Mouse (Mus musculus) embryo, embryonic 11.5 days (tissue): ENCODE results near the gene Zfp937.
"Not testable (repeated sequence)": the region's sequence is repeated elsewhere in the genome, so short reads cannot be mapped to it uniquely, and the experiment has no call there.

Experiments
- DNase-seq: peaks from one replicate; pipeline ENCODE4 v3.0.0-alpha.2; 2012; ENCODE audit warnings: low read depth, low spot score

Gene Zfp937

DNA sequence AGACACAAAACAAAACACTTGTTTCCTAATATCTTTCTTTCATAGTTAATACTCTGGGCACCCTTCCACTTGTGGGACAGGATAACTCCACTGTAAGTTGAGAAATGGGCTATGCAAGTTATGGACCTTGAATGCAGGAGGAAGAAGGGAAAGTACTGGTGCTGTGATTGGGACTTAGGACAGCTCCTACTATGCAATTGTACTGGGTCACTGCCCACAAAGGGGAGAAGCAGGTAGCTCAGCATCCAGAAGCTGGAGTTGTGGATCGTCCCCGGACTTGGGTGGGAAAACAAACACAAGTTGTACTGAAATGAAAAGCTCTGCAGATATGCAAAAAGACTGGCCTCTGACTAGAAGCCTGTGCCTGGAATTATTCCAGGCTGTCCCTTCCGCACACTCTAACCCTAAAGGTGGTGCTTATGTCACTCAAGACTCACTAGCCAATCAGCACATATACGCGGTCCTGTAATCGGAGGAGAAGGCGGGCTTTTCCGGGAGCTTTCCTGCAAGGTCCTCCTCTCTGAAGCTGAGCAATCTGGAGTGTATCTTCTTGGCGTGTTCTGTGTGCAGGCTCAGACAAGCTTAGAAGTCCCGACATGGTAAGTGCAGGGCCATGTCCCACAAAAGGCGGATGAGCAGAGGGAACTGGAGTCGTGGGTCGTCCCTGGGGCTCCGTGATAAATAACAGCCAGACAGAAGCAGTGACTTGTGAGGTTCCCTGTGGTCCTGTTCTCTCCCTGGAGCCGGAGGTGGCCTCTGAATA is at the start of gene Zfp937:
Gene Zfp937 (plus strand): TSS at position 474 of the 763 bp plus-strand sequence.
- DNase-seq = peak; percentile 24

DNA sequence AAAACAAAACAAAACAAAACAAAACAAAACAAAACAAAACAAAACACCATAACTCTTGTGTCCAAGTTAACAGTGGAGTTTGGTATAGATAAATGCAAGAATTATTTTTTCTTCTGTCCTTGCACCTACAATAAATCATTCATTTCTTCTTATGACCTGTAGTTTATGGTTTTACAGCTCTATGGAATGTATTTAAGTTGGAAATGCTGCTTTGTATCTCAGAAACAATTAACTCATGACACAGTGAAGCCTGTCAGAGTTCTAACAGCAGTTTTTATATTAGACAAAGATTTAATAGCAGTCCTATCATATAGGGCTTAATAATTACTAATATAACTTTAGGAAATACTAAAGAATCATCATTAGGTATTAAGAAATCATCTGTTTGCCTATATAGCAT is 44.0 kb upstream of the Zfp937 start:
- no peak for DNase-seq

DNA sequence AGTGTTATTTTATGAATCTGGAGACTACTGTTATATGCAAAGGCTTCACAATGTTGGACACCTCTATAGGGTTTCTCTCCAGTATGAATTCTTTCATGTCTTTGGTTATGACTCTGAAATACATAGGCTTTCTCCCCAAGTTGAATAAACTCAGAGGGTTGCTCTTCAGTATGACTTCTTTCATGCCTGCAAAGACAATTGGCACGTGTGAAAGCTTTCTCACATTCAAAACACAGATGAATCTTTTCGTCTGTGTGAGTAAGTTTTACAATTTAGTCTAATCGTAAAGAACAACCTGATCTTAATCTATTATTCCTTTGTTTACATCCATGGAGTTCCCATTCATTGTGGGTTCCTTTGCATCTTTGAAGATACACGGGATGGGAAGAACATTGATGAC is 38.3 kb upstream of the Zfp937 start, which contains the start of gene Gm10770:
Gene Gm10770 (minus strand): TSS at position 101 of the 400 bp plus-strand sequence.
- not testable (repeated sequence) for DNase-seq

DNA sequence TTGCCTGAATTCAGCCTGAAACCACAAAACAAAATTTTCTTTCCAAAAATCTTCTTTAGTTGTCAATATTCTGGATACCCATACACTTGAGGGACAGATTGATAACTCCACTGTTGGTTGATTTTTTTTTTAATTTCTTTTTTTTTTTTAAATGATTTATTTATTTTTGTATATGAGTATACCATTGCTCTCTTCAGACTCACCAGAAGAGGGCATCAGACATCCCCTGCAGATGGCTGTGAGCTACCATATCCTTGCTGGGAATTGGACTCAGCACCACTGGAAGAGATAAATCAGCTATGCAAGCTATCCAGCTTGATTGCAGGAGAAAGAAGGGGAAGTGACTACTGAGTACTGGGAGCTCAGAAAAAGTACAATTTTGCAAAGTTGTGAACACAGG is 36.8 kb upstream of the Zfp937 start:
- not testable (repeated sequence) for DNase-seq

DNA sequence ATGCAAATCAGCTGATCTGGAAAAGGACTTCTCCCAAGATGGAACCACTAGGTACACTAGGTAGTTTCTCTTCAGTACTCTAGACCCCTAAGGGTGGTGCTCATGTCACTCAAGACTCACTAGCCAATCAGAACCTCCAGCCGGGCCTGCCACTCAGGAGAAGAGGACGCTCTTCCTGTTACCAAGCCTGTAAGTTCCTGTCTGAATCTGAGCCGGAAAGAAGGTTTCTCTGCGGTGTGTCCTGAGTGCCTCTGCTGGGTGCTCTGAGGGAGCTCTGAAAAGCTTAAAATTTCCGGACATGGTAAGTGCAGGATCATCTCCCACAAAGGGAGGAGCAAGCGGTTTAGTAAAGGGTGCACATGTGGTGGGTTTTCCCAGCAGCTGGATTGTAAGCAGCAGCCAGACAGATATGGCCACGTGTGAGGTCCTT is 36.3 kb upstream of the Zfp937 start, which contains the start of gene Gm14139:
Gene Gm14139 (plus strand): TSS at position 186 of the 430 bp plus-strand sequence.
- not testable (repeated sequence) for DNase-seq

DNA sequence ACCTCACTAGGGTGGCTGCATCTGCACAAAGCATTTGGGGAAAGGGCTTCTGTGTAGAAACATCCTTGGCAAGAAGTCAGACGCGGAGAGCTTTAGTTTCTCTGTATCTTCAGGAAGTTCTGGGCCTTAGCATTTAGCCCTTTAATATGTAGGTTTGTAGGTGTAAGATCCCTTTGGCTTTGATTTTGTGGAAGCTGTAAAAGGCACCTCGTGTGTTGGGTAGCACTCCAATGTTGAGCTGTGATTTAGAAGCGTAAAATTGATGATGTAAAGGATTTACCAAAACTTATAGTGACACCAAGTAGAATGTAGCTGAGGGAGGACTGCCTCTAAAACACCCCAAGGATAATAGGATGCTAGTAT is 471 bp downstream of the Zfp937 start:
- DNase-seq = not testable (repeated sequence)

DNA sequence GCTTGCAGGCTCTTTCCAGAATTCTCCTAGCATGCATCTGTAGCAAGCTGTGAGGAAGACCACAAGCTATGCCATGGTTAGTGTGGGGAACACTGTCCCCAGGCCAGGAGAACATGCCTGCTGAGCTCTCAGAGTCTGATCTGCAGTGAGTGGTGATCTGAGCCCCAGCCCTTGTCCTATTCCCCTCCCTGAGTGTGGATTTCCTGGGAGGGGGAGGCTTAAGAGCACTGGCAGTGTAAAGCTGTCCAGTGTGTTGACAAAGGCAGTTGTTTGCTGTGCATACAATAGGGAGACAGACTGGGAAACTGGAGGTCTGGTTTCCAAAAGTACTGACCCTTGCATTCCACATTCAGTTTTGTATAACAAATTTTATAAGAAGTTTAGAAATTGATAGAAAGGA is 5.4 kb downstream of the Zfp937 start:
- not testable (repeated sequence) for DNase-seq

DNA sequence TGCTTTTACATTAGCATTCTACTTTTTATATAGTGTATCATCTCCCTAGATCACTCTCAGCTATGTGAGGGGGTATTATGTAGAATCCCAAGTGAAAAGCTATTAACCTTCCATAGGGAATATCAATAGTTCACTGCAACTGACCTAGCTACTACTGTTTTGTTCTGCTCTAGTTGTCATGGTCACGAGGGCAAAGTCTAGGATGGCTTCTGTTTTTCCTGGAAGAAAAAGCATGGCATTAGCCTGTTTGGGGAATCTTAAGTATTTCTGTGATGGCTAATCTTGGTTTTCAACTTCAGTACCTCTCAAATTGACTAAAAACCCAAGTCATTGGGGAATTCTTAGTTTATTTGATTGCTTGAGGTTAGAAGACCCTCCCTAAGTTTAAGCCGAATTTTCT is 25.3 kb downstream of the Zfp937 start:
- no peak for DNase-seq

DNA sequence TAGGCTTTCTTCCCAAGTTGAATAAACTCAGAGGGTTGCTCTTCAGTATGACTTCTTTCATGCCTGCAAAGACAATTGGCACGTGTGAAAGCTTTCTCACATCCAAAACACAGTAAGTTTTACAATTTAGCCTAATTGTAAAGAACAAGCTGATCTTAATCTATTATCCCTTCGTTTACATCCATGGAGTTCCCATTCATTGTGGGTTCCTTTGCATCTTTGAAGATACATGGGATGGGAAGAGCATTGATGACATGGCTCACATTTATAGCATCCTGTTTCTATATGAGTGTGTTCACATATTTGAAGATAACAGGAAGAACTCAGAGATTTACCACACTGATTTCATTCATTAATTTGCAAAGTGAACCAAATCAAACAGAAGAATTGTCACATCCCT is 37.6 kb downstream of the Zfp937 start, which contains the start of gene Gm21994:
Gene Gm21994 (minus strand): TSS at position 101 of the 400 bp plus-strand sequence.
- not testable (repeated sequence) for DNase-seq

DNA sequence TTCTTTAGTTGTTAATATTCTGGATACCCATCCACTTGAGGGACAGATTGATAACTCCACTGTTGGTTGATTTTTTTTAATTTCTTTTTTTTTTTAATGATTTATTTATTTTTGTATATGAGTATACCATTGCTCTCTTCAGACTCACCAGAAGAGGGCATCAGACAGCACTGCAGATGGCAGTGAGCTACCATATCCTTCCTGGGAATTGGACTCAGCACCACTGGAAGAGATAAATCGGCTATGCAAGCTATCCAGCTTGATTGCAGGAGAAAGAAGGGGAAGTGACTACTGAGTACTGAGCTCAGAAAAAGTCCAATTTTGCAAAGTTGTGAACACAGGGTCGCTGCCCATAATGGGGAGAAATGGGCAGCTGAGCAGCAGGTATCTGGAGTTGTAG is 39.0 kb downstream of the Zfp937 start:
- not testable (repeated sequence) for DNase-seq

DNA sequence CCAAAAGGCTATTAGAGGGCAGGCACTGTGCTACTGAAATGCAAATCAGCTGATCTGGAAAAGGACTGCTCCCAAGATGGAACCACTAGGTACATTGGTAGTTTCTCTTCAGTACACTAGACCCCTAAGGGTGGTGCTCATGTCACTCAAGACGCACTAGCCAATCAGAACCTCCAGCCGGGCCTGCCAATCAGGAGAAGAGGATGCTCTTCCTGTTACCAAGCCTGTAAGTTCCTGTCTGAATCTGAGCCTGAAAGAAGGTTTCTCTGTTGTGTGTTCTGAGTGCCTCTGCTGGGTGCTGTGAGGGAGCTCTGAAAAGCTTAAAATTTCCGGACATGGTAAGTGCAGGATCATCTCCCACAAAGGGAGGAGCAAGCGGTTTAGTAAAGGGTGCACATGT is 39.4 kb downstream of the Zfp937 start, which contains the start of gene Gm14124:
Gene Gm14124 (plus strand): TSS at position 227 of the 400 bp plus-strand sequence.
- DNase-seq = not testable (repeated sequence)
